Mouse (Mus musculus) ES-Bruce4 (cell line): Measurements from ENCODE around the gene Eif2s1.

ENCODE experiments used
- CTCF ChIP-seq: IDR thresholded peaks from one replicate; pipeline ENCODE4 v1.8.1; 2011; ENCODE audit warnings: low read depth, low read length
- EP300 ChIP-seq: IDR thresholded peaks from 2 replicates; pipeline ENCODE4 v1.6.1; 2011; ENCODE audit warnings: low read depth, low read length; ENCODE audit not compliant: insufficient read depth

GRCm38 (mm10) chr12:78904499-78904898, 42.9 kb downstream of the Eif2s1 start:
- TF ChIP-seq EP300 (no peak), CTCF (no peak)
